Mouse (Mus musculus): ENCODE measurements around the gene Pbx1.

Pbx1 gene

DNA sequence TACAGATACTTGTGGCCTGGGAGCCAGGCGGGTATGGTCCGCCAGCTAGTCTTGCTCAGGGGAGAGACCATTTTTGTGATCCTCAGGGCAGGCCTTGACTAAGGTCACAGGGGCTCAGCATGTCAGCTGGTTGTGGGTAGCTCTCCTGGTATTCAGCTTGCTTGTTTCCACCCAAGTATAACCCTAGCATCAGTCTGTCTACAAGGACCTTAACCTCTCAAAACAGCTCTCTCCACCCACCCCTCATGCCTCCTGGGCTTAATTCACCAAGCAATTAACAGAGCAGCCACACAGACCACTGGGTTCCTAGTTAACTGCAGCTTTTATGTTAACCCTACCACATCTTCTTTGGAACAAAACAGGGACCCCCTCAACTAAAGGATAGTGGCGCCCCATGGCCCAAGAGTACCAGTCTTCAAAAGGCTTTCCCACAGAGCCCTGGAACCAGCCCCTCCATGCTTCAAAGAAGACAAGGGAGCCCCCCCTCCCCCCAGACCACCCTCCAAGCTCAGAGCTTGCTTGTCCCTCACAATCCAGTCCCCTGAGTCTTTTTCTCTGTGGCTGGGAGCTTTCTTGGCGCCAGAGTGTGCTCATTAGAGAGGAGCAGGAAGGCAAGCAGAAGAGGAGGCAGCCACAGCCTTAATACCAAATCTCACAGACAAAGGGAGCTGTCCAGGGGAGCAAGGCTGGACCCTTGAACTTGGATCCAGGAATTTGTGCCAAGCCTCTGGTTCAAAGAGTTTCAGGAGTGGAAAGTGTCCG, 48.1 kb downstream of the Pbx1 start:
- DNase-seq (ENCODE audit: low spot score): no peak

GRCm38 (mm10) chr1:168382823-168383157, 49.3 kb downstream of the Pbx1 start:
- no peak for DNase-seq (ENCODE audit: low spot score)

DNA sequence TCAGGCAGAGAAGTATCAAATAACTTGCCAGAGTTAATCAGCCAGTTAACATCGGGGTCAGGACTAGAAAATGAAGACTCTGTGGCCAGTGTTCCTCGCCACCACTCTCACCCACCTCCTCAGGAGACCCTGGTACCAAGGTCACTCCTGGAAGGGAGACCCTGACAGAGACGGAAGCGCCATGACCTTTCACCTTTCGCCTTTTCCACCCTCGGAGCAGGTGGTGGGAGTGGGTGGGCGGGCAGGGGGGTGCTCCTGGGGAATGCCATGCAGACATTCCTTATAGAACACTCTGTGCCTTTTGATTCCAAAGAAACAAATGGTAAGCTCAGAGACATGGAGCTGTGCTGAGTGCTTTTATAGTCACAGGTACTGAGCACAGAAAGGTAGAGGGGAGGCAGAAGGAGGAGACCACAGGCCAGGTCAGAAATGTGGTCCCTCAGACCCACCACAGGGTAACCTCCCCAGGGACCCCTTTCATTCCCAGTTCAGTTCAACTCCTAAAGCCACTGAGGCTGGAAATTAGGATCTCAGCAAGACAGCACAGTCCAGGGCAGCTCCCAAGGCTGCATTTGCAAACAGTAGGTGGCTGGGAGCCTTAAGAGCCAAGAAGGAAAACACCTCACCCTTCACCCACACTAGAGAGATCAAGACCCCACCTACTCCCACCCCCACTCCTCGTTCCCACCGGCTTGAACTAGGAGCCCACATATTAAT, 49.8 kb downstream of the Pbx1 start:
- DNase-seq (ENCODE audit: low spot score): no peak

- DNase-seq (ENCODE audit: low spot score): no peak
Observed at GRCm38 (mm10) chr1:168381451-168381850, 50.6 kb downstream of the Pbx1 start.

DNA sequence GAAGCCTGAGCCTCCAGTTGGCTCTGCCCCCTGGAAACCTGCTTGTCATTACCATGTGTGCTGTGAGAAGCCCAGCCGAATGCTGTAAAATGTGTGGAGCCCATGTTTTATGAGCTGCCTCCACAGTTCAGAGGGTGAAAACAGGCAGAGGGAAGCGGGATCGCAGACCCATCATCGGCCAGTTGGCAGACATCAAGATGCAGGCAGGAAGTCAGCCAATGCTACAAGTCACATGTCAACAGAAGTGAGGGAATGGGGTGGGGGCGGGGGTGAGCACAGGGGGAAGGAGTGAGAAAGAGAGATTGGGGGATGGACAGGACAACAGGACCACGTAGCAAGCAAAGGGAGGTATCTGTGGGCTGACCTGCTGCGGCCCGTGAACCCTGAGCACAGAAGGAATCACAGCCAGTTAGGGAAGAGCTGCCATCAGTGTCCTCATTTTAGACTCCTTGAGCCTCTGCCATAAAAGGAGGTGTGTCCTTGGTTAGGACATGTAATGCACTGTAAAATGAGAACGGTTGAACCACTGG, 51.8 kb downstream of the Pbx1 start:
- no peak for DNase-seq (ENCODE audit: low spot score)

- DNase-seq (ENCODE audit: low spot score): no peak
Observed at GRCm38 (mm10) chr1:168377650-168378049, 54.4 kb downstream of the Pbx1 start.

DNA sequence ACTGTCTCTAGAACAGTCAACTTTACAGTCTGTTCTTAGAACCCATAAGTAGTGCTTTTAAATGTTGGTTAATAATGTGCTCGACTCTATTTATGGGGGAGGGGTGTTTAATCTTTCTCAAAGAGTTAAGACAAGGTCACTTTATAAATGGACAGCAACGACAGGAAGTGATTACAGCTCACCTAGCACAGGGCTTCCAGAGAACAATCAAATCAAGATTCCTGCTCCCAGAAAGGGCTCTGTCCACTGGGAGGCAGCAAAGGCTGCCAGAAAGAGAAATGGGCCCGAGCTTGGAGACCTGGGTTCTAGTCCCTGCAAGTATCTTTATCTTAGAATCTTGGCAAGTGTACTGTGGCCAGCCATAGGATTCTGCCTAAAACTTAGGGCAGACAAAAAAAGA, 55.7 kb downstream of the Pbx1 start:
- no peak for DNase-seq (ENCODE audit: low spot score)

DNA sequence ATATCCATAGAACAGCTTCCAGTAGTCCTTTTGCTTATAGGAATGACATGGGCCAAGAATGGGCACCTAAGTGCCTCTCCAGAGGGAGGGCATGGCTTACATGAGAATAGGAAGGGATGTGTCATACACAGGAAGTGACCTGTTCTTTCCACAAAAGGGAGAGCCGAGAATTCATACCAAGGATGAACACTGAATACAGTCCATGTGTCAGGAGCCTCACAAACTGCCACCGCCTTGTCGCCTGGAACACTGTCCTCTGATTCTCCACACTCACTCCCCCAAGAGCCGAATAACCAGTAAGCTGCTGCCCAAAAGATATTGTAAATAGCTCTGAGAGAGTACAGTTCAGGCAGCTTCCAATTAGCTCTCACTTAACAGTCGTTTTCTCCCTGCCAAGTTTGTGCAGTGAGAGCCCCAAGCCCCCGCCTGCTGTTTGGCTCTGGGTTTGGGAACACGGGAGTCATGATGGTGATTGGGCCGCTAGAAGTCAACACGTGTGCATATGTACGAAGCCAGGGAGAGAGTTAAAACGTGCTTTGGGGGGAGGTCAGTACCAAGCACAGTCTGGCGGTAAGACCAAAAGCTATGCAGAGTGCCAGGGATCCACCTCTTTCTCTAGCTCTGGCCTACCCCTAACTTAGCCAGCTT, 57.0 kb downstream of the Pbx1 start:
- DNase-seq (ENCODE audit: low spot score): no peak

GRCm38 (mm10) chr1:168372089-168372488, 60.0 kb downstream of the Pbx1 start:
- no peak for DNase-seq (ENCODE audit: low spot score)

DNA sequence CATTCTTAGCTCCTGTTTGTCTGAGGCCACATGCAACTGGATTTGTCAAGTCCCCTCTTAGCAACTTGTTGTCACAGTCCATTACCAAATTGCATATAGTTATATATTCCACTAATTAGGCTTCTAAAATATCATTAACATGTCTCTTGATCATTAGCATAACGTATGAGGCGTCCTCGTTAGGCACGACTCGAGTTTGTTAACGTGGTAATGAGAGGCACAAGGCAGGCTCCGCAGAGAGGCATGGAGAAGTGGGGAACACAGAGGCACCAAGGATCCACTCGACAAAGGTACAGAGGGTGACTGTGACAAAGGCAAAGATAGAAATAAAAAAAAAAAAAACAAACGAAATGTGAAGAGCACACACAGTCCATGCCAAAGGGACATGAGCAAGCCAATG, 61.1 kb downstream of the Pbx1 start:
- no peak for DNase-seq (ENCODE audit: low spot score)

DNA sequence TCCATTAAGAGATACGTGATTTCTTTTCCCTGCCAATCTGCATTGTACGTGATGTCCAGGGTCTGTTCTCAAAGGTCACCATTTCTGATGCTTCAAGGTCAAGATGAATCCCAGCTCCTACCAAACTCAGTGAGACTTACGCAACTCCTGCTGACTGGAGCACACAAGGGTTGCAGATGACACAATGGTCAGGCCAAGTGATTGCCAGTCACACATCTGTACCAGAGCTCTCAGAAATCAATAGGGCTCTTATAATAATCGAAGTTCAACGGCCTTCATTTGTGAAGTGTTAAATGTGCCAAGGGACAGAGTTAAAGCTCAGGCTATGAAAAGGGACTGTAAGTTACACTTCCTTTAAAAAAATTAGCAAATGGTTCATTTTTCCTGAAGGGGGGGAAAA, 65.8 kb downstream of the Pbx1 start:
- DNase-seq (ENCODE audit: low spot score): no peak

- no peak for DNase-seq (ENCODE audit: low spot score)
Observed at GRCm38 (mm10) chr1:168364325-168364724, 67.7 kb downstream of the Pbx1 start.

DNA sequence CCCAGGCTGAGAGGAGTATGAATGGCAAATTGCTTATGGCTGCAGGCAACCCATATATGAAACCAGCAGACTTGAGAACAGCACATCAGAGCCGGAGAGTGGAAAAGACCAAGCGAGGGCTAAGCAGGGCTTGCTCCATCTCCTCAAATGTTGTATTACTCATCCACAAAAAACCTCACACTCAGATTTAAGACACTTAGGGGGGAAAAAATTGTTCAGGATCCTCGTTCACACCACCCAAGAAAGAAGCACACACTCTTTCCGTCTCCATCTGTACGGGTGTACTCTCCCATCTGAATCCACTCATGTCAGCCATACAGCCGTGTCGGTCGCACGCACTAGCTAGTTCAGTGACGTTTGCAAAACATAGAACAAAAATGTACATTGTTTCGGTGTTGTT, 69.0 kb downstream of the Pbx1 start:
- no peak for DNase-seq (ENCODE audit: low spot score)

- no peak for DNase-seq (ENCODE audit: low spot score)
Observed at GRCm38 (mm10) chr1:168362464-168362863, 69.6 kb downstream of the Pbx1 start.

DNA sequence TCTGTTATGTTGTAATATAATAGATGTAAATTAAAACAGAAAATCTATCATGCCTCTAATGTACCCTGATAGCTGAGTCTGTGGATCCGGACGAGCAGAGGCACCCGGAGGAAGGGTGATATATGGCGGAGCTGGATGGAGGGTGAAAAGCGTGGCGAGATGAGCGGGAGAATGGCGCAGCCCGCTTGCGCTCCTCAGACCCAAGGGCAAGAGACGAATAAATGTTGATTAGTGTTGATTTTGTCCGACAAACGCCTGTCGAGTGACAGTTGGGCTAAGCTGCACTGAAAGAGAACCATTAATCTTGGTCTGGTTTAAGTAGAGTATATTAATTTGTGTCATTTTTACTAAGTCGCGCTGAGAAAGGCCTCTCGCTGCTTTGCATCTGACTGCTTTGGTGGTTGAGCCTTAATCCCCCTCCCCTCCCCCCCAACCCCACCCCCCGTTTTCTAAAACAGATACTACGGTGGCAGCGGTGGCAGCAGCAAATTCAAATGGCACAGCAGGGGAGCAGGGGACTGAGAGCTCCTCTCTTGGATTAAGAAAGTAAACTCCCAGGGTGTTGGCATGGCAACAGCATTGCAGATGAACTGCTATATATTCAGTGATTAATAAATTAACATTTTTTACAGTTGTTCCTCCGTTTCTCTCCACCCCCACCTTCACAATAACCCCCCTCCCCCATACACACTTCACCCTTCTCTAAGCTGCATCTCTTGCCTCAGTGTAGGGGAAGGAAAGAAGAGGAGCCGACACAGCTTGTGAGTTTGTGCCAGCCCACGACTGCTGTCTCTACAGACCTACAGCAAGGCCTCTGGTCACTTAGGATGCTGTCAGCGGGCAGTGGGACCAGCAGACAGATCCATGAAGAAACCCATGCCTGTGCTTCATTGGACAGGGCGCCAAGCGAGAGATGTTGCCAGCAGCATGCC, 74.1 kb downstream of the Pbx1 start:
- no peak for DNase-seq (ENCODE audit: low spot score)

DNA sequence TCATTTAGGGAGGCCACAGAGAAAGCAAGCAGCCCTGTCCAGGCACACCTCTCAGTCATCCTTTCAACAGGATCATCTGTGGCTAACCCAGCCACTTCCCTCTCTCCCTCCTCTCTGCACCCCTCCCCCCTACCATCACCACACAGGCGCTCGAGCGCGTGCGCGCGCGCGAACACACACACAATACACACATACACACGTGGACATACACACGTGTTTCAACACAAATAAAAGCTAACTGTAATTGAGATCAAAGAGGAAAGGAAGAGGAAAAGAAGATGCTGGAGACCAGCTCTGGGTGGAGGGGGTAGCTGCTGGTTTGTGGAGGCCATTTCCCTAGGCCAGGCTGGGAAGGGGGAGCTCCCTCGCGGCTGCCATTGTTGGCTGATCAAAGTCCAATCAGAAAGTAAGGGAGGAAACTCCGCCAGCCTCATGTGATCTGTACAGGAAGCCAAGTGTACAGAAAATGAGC, 75.1 kb downstream of the Pbx1 start:
- no peak for DNase-seq (ENCODE audit: low spot score)

DNA sequence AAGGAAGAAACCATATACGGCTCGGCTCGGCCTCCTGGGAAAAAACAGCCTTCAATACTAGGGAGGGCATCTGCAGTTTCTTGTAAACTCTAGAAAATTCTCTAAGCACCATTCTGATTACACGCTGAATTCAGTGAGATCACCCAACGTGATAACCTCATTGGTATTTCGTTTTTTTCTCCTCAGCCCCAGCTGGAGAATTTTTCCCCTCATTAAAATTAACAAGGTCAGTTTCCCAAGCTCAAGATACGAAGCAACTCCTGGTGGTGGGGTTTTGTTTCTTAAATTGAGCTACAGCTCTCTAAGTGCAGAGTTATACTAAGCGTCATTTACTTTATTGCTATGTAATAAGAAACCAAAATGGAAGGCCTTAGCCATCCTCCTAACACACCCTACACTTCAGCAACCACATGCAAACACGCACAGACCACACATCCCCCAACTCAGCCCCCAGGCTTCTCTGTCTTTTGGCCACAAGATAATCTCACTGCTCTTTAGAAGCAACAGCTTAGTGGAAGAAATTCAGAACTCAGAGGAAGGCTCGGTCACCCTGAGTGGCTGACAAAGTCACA, 76.0 kb downstream of the Pbx1 start:
- DNase-seq (ENCODE audit: low spot score): no peak

DNA sequence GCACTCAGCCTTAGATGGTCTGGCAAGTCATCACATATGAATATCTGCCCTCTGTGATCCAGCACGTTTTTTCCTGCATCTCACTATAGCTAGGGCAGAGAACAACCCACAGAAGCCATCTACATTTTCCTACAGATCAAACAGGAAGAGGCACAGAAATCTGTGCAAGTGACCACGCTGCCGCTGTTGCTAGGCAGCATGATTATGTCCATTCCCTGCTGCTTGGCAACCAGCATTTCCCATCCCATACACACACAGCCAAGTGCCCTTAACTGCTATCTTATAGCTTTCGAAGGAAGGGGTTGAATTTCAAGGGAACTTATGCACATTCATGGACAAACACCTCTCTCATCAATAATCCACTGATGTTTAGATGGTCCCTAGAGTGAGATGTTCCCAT, 77.1 kb downstream of the Pbx1 start:
- DNase-seq (ENCODE audit: low spot score): no peak

- DNase-seq (ENCODE audit: low spot score): no peak
Observed at GRCm38 (mm10) chr1:168348036-168348784, 83.9 kb downstream of the Pbx1 start.

- no peak for DNase-seq (ENCODE audit: low spot score)
Observed at GRCm38 (mm10) chr1:168344918-168345317, 87.2 kb downstream of the Pbx1 start.

- no peak for DNase-seq (ENCODE audit: low spot score)
Observed at GRCm38 (mm10) chr1:168344262-168344661, 87.8 kb downstream of the Pbx1 start.

Data from layer of hippocampus, adult 11-12 months (tissue).